Mouse (Mus musculus): ENCODE data around the gene Ghr. TPM values are rescaled to one million over a fixed set of nuclear protein-coding genes. Genes with fewer than 3 reads are reported as not detected.

Gene Ghr
- total RNA-seq, 2 experiments from 2014 or later = 7.4 to 11.2 TPM

GRCm38 (mm10) chr15:3544289-3544688 lies 39.0 kb downstream of the Ghr start:
- no peak for DNase-seq (ENCODE audit: extremely low spot score in 1 of 2, low spot score in 1 of 2)

GRCm38 (mm10) chr15:3536309-3536900 lies 46.9 kb downstream of the Ghr start:
- DNase-seq (ENCODE audit: extremely low spot score in 1 of 2, low spot score in 1 of 2) = no peak

GRCm38 (mm10) chr15:3514027-3514426 lies 69.3 kb downstream of the Ghr start:
- DNase-seq (ENCODE audit: extremely low spot score in 1 of 2, low spot score in 1 of 2) = no peak

- no peak for DNase-seq (ENCODE audit: extremely low spot score in 1 of 2, low spot score in 1 of 2)
Observed at GRCm38 (mm10) chr15:3512380-3512779, 70.9 kb downstream of the Ghr start.

- no peak for DNase-seq (ENCODE audit: extremely low spot score in 1 of 2, low spot score in 1 of 2)
Observed at GRCm38 (mm10) chr15:3511639-3512171, 71.6 kb downstream of the Ghr start.

GRCm38 (mm10) chr15:3509089-3509488 lies 74.2 kb downstream of the Ghr start:
- no peak for DNase-seq (ENCODE audit: extremely low spot score in 1 of 2, low spot score in 1 of 2)

GRCm38 (mm10) chr15:3507329-3507728 lies 76.0 kb downstream of the Ghr start:
- DNase-seq (ENCODE audit: extremely low spot score in 1 of 2, low spot score in 1 of 2) = no peak

GRCm38 (mm10) chr15:3504700-3505099 lies 78.6 kb downstream of the Ghr start:
- DNase-seq (ENCODE audit: extremely low spot score in 1 of 2, low spot score in 1 of 2) = no peak

DNA sequence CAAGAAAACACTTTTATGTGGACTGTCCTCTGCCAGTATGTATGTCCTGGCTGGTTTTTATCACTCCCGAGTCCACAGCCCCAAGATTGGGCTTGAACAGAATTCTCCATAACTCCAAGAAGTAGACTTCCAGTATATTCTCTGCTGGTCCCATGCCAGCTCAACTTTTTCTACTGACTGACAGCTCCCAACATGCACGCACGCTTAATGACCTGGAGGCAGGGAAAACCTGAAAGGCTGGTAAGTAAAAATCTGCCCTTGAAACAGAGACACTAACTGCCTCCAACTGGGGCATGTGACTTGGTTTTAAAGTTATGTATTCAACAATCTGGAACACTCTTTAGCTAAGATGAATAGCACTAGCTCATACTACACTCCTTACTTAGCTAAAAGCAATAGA lies 81.6 kb downstream of the Ghr start:
- DNase-seq (ENCODE audit: extremely low spot score in 1 of 2, low spot score in 1 of 2) = no peak

DNA sequence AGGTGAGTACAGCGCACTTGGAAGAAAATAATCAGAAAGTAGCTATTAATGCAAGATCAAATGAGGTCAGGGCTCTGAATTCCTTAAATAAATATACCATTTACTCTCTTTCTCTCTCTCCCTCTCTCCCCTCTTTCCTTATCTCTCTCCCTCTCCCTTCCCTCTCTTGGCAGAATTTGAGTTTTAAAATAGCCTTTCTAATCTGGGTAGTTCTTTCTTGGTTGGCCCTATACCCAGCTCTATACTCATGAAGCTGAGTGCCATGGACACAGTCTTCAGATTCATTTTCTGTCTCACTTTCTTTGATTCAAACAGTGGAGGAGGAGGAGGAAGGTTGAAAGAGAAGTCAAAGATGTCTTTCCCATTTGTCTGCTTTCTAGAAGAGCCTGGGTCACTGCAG lies 84.3 kb downstream of the Ghr start:
- no peak for DNase-seq (ENCODE audit: extremely low spot score in 1 of 2, low spot score in 1 of 2)

GRCm38 (mm10) chr15:3497946-3498580 lies 85.2 kb downstream of the Ghr start:
- DNase-seq (ENCODE audit: extremely low spot score in 1 of 2, low spot score in 1 of 2) = no peak

- DNase-seq (ENCODE audit: extremely low spot score in 1 of 2, low spot score in 1 of 2) = no peak
Observed at GRCm38 (mm10) chr15:3490868-3491267, 92.4 kb downstream of the Ghr start.

GRCm38 (mm10) chr15:3490011-3490410 lies 93.3 kb downstream of the Ghr start:
- no peak for DNase-seq (ENCODE audit: extremely low spot score in 1 of 2, low spot score in 1 of 2)

DNA sequence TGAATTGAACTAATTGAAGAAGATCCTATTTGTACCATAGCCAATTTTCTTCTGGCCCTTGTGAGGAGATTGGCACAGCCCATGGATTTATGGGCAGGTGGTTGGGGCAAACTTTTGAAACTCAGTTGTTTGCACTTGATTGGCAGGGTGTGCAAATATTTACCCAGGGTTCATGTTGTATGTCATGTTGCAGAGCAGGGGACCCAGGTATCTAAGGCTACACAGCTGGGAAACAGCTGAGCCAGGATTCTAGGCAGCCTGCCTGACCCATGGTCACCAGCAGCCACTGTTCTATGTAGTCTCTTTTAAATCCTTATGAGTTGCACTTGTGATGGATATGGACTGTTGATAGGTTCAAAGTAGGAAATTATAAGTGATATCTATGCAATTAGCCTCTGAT lies 94.1 kb downstream of the Ghr start:
- no peak for DNase-seq (ENCODE audit: extremely low spot score in 1 of 2, low spot score in 1 of 2)

DNA sequence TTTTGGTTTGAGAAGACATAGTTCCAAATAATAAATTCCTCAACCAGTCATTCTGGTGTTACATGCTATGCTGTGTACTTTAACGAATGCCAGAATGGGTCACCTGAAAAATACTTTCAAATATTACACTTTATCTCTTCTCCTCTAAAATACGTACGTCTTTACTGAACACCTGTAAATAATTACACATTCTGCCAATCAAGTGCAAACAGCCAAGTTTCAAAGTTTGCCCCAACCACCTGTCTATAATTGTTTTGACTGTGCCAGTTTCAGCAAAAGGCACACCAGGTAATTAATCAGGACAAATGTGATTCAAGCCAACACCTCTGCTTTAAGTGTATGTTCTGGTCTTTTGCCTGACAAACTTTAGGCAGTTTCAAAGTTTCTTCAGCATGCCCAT lies 94.7 kb downstream of the Ghr start:
- no peak for DNase-seq (ENCODE audit: extremely low spot score in 1 of 2, low spot score in 1 of 2)

- DNase-seq (ENCODE audit: extremely low spot score in 1 of 2, low spot score in 1 of 2) = no peak
Observed at GRCm38 (mm10) chr15:3486691-3487090, 96.6 kb downstream of the Ghr start.

DNA sequence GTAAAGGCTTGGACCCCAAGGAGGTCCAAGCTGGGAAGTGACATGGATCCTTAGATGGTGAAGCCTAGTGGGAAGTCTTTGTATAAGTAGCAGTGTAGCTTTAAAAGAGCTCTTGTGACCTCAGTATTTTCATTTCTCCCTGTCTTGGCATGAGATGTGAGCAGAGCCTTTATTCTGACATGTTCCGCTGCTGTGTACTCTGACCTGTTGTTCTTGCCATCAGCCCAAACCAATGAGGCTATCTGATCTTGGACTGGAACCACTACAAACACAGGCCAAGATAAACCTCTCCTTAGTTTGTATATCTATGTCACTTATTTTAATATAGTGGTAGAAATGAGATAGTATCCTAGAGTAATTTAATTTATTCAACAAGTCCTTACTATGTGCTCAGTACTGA lies 97.9 kb downstream of the Ghr start:
- no peak for DNase-seq (ENCODE audit: extremely low spot score in 1 of 2, low spot score in 1 of 2)

- DNase-seq (ENCODE audit: extremely low spot score in 1 of 2, low spot score in 1 of 2) = no peak
Observed at GRCm38 (mm10) chr15:3483451-3483850, 99.8 kb downstream of the Ghr start.

DNA sequence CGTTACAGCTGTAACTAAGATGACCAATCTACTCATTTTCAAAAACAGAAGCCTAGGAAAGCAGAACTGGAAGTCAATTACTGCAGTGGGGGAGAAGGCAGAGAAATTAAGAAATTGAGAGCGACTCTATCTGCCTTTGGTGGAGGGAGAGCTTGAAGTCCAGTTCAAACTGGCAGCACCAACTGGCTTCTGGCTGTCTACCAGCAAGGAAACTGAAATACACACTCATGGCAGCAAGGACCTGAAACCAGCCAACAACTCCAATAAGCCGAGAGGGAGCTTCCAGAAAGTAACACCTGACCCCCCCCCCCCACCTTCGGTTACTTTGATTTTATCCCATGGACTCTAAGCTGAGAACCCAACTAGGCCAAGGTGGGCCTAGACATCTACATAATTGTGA lies 114.1 kb downstream of the Ghr start:
- no peak for DNase-seq (ENCODE audit: extremely low spot score in 1 of 2, low spot score in 1 of 2)

DNA sequence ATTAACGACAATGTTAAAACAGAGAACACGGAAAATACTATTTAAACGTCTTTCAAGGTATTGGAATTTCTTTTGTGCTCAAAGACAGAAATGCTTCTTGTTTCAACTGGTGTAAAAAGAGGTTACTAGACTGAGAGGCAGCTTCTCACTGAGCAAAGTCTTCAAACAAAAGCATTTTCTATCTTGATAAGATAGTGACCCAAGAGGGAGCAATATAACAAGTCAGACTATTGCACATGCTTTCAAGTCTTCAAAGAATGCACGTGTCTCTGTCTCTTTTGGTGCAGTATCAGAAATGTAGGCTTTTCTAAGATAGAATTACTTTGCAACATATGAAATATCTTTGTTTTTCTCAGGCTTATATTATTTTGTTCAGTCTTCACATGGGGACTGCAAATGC lies 116.7 kb downstream of the Ghr start:
- no peak for DNase-seq (ENCODE audit: extremely low spot score in 1 of 2, low spot score in 1 of 2)

- DNase-seq (ENCODE audit: extremely low spot score in 1 of 2, low spot score in 1 of 2) = no peak
Observed at GRCm38 (mm10) chr15:3464754-3465153, 118.5 kb downstream of the Ghr start.

- no peak for DNase-seq (ENCODE audit: extremely low spot score in 1 of 2, low spot score in 1 of 2)
Observed at GRCm38 (mm10) chr15:3456543-3456942, 126.7 kb downstream of the Ghr start.

All from layer of hippocampus, postnatal 25 days (tissue).